Mouse (Mus musculus): ENCODE results near the gene Rbm39.

Gene Rbm39

GRCm38 (mm10) chr2:156111358-156112079 is 68.5 kb downstream of the Rbm39 start, which contains the start of the genes Cpne1 and Rbm12:
Cpne1 (minus strand) TSS chr2:156111965.
Rbm12 (minus strand) TSS chr2:156111978.
- DNase-seq (ENCODE audit: low spot score): peak; percentile 91

- DNase-seq (ENCODE audit: low spot score): no peak
Measured at GRCm38 (mm10) chr2:156110627-156111357, 69.2 kb downstream of the Rbm39 start.
